Mouse (Mus musculus) thymus, postnatal 25 days (tissue): ENCODE data around the gene Prss36.

ENCODE experiments used
- DNase-seq: peaks from one replicate; pipeline ENCODE4 v3.0.0; 2022

Gene Prss36

GRCm38 (mm10) chr7:127934075-127934474 is 12.4 kb downstream of the Prss36 start:
- DNase-seq = no peak

GRCm38 (mm10) chr7:127932273-127933031 is 14.1 kb downstream of the Prss36 start:
- no peak for DNase-seq

GRCm38 (mm10) chr7:127931351-127932135 is 15.0 kb downstream of the Prss36 start:
- DNase-seq = no peak

GRCm38 (mm10) chr7:127930636-127931035 is 15.9 kb downstream of the Prss36 start:
- no peak for DNase-seq

GRCm38 (mm10) chr7:127929923-127930322 is 16.6 kb downstream of the Prss36 start, which contains the start of gene Prss8:
Prss8 (minus strand) TSS chr7:127930104.
- DNase-seq = no peak

GRCm38 (mm10) chr7:127928596-127928995 is 17.9 kb downstream of the Prss36 start:
- DNase-seq = no peak

GRCm38 (mm10) chr7:127927726-127928125 is 18.8 kb downstream of the Prss36 start:
- DNase-seq = no peak

- no peak for DNase-seq
Observed at GRCm38 (mm10) chr7:127926846-127927245, 19.7 kb downstream of the Prss36 start.

GRCm38 (mm10) chr7:127926066-127926465 is 20.5 kb downstream of the Prss36 start:
- DNase-seq = no peak

GRCm38 (mm10) chr7:127925252-127925651 is 21.3 kb downstream of the Prss36 start:
- DNase-seq = no peak

GRCm38 (mm10) chr7:127923714-127924113 is 22.8 kb downstream of the Prss36 start:
- DNase-seq = no peak

- no peak for DNase-seq
Observed at GRCm38 (mm10) chr7:127922451-127923275, 23.9 kb downstream of the Prss36 start.

GRCm38 (mm10) chr7:127921516-127921915 is 25.0 kb downstream of the Prss36 start:
- peak; percentile 37 for DNase-seq

GRCm38 (mm10) chr7:127919290-127919689 is 27.2 kb downstream of the Prss36 start:
- peak; percentile 33 for DNase-seq

GRCm38 (mm10) chr7:127918203-127918602 is 28.3 kb downstream of the Prss36 start:
- peak; percentile 78 for DNase-seq

- no peak for DNase-seq
Observed at GRCm38 (mm10) chr7:127915293-127915692, 31.2 kb downstream of the Prss36 start.

- DNase-seq = no peak
Observed at GRCm38 (mm10) chr7:127912938-127913337, 33.6 kb downstream of the Prss36 start.

GRCm38 (mm10) chr7:127912190-127912871 is 34.2 kb downstream of the Prss36 start, which contains the start of gene Kat8:
Kat8 (plus strand) TSS chr7:127912516.
- peak; percentile 78 for DNase-seq

GRCm38 (mm10) chr7:127908656-127909055 is 37.9 kb downstream of the Prss36 start:
- DNase-seq = no peak

GRCm38 (mm10) chr7:127907939-127908338 is 38.6 kb downstream of the Prss36 start:
- DNase-seq = no peak

- peak; percentile 76 for DNase-seq
Observed at GRCm38 (mm10) chr7:127903971-127904796, 42.3 kb downstream of the Prss36 start, which contains the start of gene Bckdk. Bckdk (plus strand) TSS chr7:127904082.
